Mouse (Mus musculus) cerebellum, adult 11-12 months (tissue): Measurements from ENCODE around the gene Ing1.

Source experiments
- DNase-seq: peaks from one replicate; pipeline ENCODE4 v3.0.0; 2022

The Ing1 gene

GRCm38 (mm10) chr8:11554799-11555719, at the start of gene Ing1:
Gene Ing1 (plus strand): TSS chr8:11555571.
- peak; percentile 97 for DNase-seq

- DNase-seq: no peak
Measured at GRCm38 (mm10) chr8:11506074-11506473, 49.3 kb upstream of the Ing1 start.

GRCm38 (mm10) chr8:11506802-11507201, 48.6 kb upstream of the Ing1 start:
- no peak for DNase-seq

GRCm38 (mm10) chr8:11508880-11509279, 46.5 kb upstream of the Ing1 start:
- no peak for DNase-seq

GRCm38 (mm10) chr8:11510971-11511370, 44.4 kb upstream of the Ing1 start:
- DNase-seq: no peak

GRCm38 (mm10) chr8:11512711-11513110, 42.7 kb upstream of the Ing1 start:
- no peak for DNase-seq

- DNase-seq: no peak
Measured at GRCm38 (mm10) chr8:11513247-11513646, 42.1 kb upstream of the Ing1 start.

GRCm38 (mm10) chr8:11516292-11516691, 39.1 kb upstream of the Ing1 start:
- DNase-seq: no peak

- DNase-seq: no peak
Measured at GRCm38 (mm10) chr8:11517366-11518055, 37.9 kb upstream of the Ing1 start.

GRCm38 (mm10) chr8:11518056-11518396, 37.3 kb upstream of the Ing1 start:
- DNase-seq: no peak

GRCm38 (mm10) chr8:11518676-11519075, 36.7 kb upstream of the Ing1 start:
- DNase-seq: no peak

- no peak for DNase-seq
Measured at GRCm38 (mm10) chr8:11523331-11523730, 32.0 kb upstream of the Ing1 start.

- DNase-seq: no peak
Measured at GRCm38 (mm10) chr8:11530155-11530770, 25.1 kb upstream of the Ing1 start.

- DNase-seq: no peak
Measured at GRCm38 (mm10) chr8:11530849-11531248, 24.5 kb upstream of the Ing1 start.

- DNase-seq: no peak
Measured at GRCm38 (mm10) chr8:11534494-11534893, 20.9 kb upstream of the Ing1 start.

- DNase-seq: no peak
Measured at GRCm38 (mm10) chr8:11539049-11539448, 16.3 kb upstream of the Ing1 start.

- no peak for DNase-seq
Measured at GRCm38 (mm10) chr8:11540182-11540581, 15.2 kb upstream of the Ing1 start.

GRCm38 (mm10) chr8:11542031-11542430, 13.3 kb upstream of the Ing1 start:
- DNase-seq: no peak

- no peak for DNase-seq
Measured at GRCm38 (mm10) chr8:11542866-11543265, 12.5 kb upstream of the Ing1 start.

GRCm38 (mm10) chr8:11544386-11544785, 11.0 kb upstream of the Ing1 start:
- DNase-seq: peak; percentile 47

GRCm38 (mm10) chr8:11547063-11547462, 8.3 kb upstream of the Ing1 start:
- DNase-seq: no peak

- DNase-seq: peak; percentile 46
Measured at GRCm38 (mm10) chr8:11549706-11550105, 5.7 kb upstream of the Ing1 start.

GRCm38 (mm10) chr8:11550281-11550948, 5.0 kb upstream of the Ing1 start, which contains the start of gene Cars2:
Gene Cars2 (minus strand): TSS chr8:11550783.
- DNase-seq: peak; percentile 92
